Mouse (Mus musculus) midbrain, embryonic 13.5 days (tissue): ENCODE measurements around the gene Vmn2r59. TPM values are rescaled to one million over a fixed set of nuclear protein-coding genes. Genes with fewer than 3 reads are reported as not detected.
"Not testable (repeated sequence)": the region's sequence is repeated elsewhere in the genome, so short reads cannot be mapped to it uniquely, and the experiment has no call there.

Source experiments
- ATAC-seq: fragments of 200-750 bp; cut with Nextera tagmentation; 2 replicates; pipeline ENCODE4 v1.8.0; 2017; ENCODE audit warnings: mild to moderate bottlenecking, moderate TSS enrichment, moderate library complexity
- H3K27ac ChIP-seq: fragments of 300-500 bp; sonication (generic); 2 replicates; pipeline ENCODE4 v1.5.1; 2015; ENCODE audit warnings: inconsistent platforms, mild to moderate bottlenecking, moderate library complexity
- H3K27me3 ChIP-seq: fragments of 300-500 bp; sonication (generic); 2 replicates; pipeline ENCODE4 v1.6.1; 2015; ENCODE audit warnings: mild to moderate bottlenecking, inconsistent platforms
- H3K36me3 ChIP-seq: fragments of 300-500 bp; sonication (generic); 2 replicates; pipeline ENCODE4 v1.6.1; 2015; ENCODE audit warnings: mild to moderate bottlenecking, inconsistent platforms
- H3K4me1 ChIP-seq: fragments of 300-500 bp; sonication (generic); replicated peaks from 2 replicates; pipeline ENCODE4 v1.6.1; 2015; ENCODE audit warnings: inconsistent platforms
- H3K4me2 ChIP-seq: fragments of 300-500 bp; sonication (generic); replicated peaks from 2 replicates; pipeline ENCODE4 v1.6.1; 2015; ENCODE audit warnings: moderate library complexity, mild to moderate bottlenecking, inconsistent platforms
- H3K4me3 ChIP-seq: fragments of 300-500 bp; sonication (generic); replicated peaks from 2 replicates; pipeline ENCODE4 v1.5.1; 2015; ENCODE audit warnings: mild to moderate bottlenecking, inconsistent platforms
- H3K9ac ChIP-seq: fragments of 300-500 bp; sonication (generic); replicated peaks from 2 replicates; pipeline ENCODE4 v1.6.1; 2015; ENCODE audit warnings: mild to moderate bottlenecking, inconsistent platforms
- H3K9me3 ChIP-seq: fragments of 300-500 bp; sonication (generic); 2 replicates; pipeline ENCODE4 v1.6.1; 2016; ENCODE audit warnings: mild to moderate bottlenecking, inconsistent platforms
- WGBS: fragments of 180-500 bp; shearing (Covaris S2); methylation state at CpG from one replicate; pipeline ENCODE4 v1.1.7; 2015; 5-methylcytosine and 5-hydroxymethylcytosine counted together
- polyA plus RNA-seq: library from polyadenylated mRNA; unstranded; fragments of >200 nt; fragmentation: Nextera tagmentation; extraction: Ambion mirVana; gene quantifications from 2 replicates; pipeline ENCODE4 v1.2.1, GENCODE M21; 2015

Vmn2r59 gene
- not detected in 2 replicates for polyA plus RNA-seq

GRCm38 (mm10) chr7:42058923-42059322 is at the start of gene Vmn2r59:
Gene Vmn2r59, minus strand, starts transcription at chr7:42059023.
- ATAC-seq: no peak

GRCm38 (mm10) chr7:42107470-42107869 is 48.6 kb upstream of the Vmn2r59 start, which contains the start of gene Vmn2r60:
Gene Vmn2r60, plus strand, starts transcription at chr7:42107770.
- Histone ChIP-seq H3K36me3 (no peaks in the 10 kb centered on the region), H3K27me3 (no peaks in the 10 kb centered on the region), H3K27ac (no peak within 1 kb of the TSS), H3K9me3 (peaks cover 13% of the 10 kb centered on the region), H3K9ac (no peak within 1 kb of the TSS), H3K4me2 (no peak within 1 kb of the TSS), H3K4me3 (no peak within 1 kb of the TSS), H3K4me1 (no peaks in the 10 kb centered on the region)
- WGBS: 77% methylated on average over 2 of the region's 2 CpGs
- ATAC-seq: no peak

More at GRCm38 (mm10) chr7:42058923-42059322, at the start of gene Vmn2r59:
- Histone ChIP-seq H3K27me3 (no peaks in the 10 kb centered on the region), H3K36me3 (no peaks in the 10 kb centered on the region), H3K9ac (no peak within 1 kb of the TSS), H3K4me2 (no peak within 1 kb of the TSS), H3K27ac (no peak within 1 kb of the TSS), H3K4me3 (no peak within 1 kb of the TSS), H3K4me1 (no peaks in the 10 kb centered on the region), H3K9me3 (peaks cover 21% of the 10 kb centered on the region)

GRCm38 (mm10) chr7:42107061-42107460 is 48.2 kb upstream of the Vmn2r59 start:
- not testable (repeated sequence) for H3K27me3 ChIP-seq, H3K36me3 ChIP-seq, H3K4me1 ChIP-seq, H3K4me2 ChIP-seq, H3K9ac ChIP-seq, H3K4me3 ChIP-seq, H3K27ac ChIP-seq, ATAC-seq
- peaks cover 13% of the 10 kb centered on the region for H3K9me3 ChIP-seq
- WGBS: 75% methylated on average over 14 of the region's 14 CpGs

Other genes with a start within 250 kb of the Vmn2r59 start
- not detected in 2 replicates for gene Vmn2r58, start 186.3 kb downstream of the Vmn2r59 start, polyA plus RNA-seq
- not detected in 2 replicates for gene Vmn2r60, start 48.7 kb upstream of the Vmn2r59 start, polyA plus RNA-seq
- not detected in 2 replicates for gene Vmn2r61, start 201.0 kb upstream of the Vmn2r59 start, polyA plus RNA-seq